Mouse (Mus musculus) G1E (cell line): Measurements from ENCODE around the gene Antxr1.

Experiments used
- CTCF ChIP-seq: IDR thresholded peaks from 2 replicates; pipeline ENCODE4 v1.5.1; 2012; ENCODE audit warnings: low read depth, low read length, inconsistent platforms, mixed read lengths
- GATA1 ChIP-seq: IDR thresholded peaks from 2 replicates; pipeline ENCODE4 v1.6.1; 2012; ENCODE audit warnings: borderline replicate concordance, low read length, inconsistent platforms, mixed read lengths
- GATA2 ChIP-seq: IDR thresholded peaks from 2 replicates; pipeline ENCODE4 v1.6.1; 2012; ENCODE audit warnings: low read depth, low read length, inconsistent platforms, borderline replicate concordance
- POLR2AphosphoS5 ChIP-seq: IDR thresholded peaks from 2 replicates; pipeline ENCODE4 v1.6.1; 2012; ENCODE audit warnings: low read depth, low read length, inconsistent platforms; ENCODE audit not compliant: insufficient replicate concordance
- TAL1 ChIP-seq: conservative IDR thresholded peaks from 2 replicates; pipeline ENCODE4 v1.6.1; 2012; ENCODE audit warnings: low read depth, low read length, inconsistent platforms, mixed read lengths

DNA sequence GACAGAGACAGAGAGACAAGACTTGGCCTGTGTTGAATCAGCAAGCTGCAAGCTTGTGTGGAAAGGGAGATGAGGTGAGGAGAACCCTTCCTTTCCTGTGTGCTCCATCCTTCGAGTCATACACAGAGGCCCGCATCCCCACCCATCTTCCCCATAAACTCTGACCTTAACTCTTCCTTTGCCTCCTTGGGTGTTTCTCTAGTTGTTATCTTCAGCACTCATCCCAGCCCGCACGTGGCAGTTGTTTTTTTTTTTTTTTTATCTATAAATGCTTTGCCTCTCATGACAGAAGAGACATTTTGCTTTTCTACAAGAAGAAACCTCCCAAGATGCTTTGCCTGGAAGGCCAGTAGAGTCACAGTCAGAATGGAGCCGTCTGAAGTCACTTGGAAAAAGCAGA, 197.1 kb downstream of the Antxr1 start:
- TF ChIP-seq CTCF, result no peak
- TF ChIP-seq TAL1, result no peak
- no peak for TF ChIP-seq POLR2AphosphoS5
- TF ChIP-seq GATA2, result no peak
- TF ChIP-seq GATA1, result no peak
